Mouse (Mus musculus): ENCODE measurements at regions not wholly inside any gene's neighbourhood (a gene's known extent, or its start where the extent isn't known, plus 50 kb on each side); places are given as distances from the start of the nearest gene placed in this dataset.

DNA sequence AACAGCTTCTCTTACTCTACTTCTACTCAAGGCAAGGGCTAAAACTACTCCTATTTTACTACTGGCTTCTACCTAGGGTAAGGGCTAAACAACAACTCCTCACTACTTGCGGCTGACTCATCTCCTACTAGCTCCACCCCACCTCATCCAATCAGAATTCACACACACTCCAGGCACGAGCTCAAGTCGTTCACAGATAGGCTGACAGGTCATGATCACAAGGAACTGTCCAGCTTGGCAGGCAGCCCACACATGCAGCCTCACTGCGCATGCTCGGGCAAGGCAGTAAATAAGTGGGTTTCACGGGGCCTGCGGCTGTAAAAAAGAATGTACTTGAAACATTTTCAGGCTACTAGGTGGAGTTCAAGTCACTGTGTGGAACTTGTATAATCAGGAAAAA, 197.6 kb downstream of the Ccdc50 start:
- DNase-seq (ENCODE audit: low read depth, low spot score) = peak; percentile 3

DNA sequence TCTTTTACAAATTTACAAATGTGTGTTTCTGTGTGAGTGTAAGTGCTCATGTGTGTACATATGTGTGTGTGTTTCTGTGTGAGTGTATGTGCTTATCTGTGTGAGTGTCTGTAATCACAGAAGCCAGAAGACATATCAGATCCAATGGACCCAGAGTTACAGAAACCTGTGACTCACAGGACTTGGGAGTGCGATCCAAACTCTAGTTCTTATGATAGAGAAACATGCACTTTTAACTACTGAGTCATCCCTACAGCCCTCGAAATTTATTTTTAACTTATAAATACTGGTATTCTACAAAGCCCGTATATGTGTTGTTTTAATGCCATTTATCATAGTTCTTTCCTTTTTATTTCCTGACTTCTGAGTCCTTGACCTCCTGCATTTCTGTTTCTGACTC, 220.7 kb downstream of the Ccdc50 start:
- no peak for DNase-seq (ENCODE audit: low read depth, low spot score)

DNA sequence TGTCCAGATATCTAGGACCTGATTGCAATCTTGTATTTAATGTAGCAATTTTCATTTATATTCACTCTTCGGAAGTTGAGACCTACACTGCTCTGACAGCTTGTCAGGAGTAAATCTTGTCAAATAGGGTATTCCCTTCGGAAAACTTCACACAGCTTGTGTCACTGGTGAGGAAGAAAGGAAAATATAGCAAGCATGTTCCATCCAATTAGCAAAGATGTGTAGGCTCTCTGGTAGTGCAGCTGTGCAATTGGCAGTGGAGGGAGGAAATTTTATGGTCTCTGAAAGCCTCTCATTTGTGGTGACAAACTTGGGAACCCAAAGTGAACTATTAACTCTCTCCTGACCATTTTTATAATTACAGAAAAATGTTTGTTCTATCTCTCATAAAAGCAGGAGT, 252.6 kb downstream of the Ccdc50 start:
- DNase-seq (ENCODE audit: low read depth, low spot score) = no peak

DNA sequence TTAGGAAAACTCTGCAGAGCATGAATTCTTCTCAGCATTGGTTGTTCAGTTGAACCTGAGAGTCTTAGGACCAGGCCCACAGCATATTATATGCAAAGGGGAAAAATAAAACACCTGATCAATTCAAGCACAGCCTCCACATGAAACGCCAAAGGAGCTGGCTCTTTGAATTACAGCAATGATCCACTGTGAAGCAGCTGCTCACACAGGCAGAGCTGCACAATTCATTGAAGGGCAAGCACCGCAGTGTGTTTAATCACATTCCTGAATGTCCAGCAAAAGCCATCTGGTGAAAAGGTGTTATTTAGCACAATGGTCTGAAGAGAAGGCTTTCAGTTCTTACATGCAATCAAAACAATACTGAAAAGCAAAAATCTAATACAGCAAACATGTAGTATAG, 289.6 kb downstream of the Ccdc50 start:
- peak; percentile 35 for DNase-seq (ENCODE audit: low read depth, low spot score)

DNA sequence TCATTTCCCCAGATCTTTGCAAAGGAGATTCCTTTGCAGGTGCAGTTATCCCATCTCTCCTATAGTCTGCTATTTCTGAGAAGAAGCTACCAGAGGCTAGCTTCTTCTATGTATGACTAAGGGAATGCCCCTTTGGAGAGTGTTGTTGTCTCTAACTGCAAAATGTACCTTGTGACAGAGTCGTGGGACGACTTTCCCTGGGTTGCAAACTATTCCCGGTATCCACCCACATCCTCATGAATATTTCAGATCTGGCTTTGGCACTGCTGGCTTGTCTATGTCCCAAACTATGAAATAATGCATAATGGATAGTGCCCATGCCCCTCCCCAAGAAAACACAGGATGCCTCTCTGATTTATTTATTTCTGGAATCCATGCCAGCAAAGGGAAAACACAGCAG, 294.3 kb downstream of the Ccdc50 start:
- no peak for DNase-seq (ENCODE audit: low read depth, low spot score)

DNA sequence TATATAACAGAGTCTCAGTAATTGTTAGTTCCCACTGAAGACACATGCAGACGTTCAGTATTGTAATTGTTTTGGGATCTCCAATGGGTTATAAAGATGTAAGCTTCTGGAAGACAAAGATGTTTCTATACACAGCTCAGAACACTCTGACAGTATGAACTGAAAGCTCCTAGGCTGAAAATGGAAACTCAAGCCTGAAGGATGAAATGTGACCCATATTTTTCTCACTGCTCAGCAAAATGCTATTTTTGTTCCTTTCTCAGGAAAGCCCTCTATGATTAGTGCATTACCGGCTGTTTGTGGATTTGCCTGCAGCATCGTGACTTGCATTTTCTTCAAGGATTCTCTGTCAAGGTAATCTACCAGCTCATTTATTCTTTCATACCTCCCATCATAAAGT, 295.2 kb downstream of the Ccdc50 start:
- DNase-seq (ENCODE audit: low read depth, low spot score) = no peak

DNA sequence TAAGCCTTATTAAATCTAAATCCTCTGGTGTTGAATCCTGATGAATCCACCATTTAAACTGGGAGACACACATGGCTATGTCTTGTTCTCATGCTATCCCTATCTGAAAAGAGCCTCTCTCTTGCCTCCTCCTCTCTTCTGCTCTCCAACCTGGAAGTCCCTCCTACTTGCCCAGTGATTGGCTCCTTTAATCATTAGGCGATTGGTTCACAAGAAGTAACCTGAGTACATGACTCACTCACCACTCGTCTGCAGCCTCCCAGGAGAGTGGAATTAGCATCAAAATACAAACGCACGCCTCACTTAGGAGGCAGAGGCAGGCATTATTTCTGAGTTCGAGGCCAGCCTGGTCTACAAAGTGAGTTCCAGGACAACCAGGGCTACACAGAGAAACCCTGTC, 321.3 kb downstream of the Ccdc50 start:
- DNase-seq (ENCODE audit: low read depth, low spot score) = no peak

DNA sequence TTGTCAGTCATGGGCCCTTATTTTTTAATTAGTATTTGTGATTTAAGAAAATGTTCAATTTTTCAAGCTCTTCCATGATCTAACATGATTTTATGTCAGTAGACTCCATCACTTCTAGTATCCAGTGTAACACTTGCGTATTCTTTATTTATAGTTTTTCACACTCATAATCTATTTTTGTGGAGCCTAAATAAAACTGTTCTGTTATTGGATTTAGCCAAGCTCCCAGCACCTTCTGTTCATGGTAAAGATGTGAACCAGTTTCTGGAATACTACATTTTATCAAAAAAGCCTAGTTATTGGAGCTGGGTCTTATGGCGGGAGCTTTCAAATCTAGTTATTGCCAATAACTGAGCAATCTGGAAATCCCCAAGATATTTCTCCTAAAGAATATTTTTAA, 334.8 kb downstream of the Ccdc50 start:
- no peak for DNase-seq (ENCODE audit: low read depth, low spot score)

All from forelimb bud, embryonic 11.5 days (tissue).